Mouse (Mus musculus): ENCODE results near the gene Shisa4. TPM values are rescaled to one million over a fixed set of nuclear protein-coding genes. Genes with fewer than 3 reads are reported as not detected.

Shisa4 gene
- total and polyA plus RNA-seq, 2 experiments from 2014 or later, result 160 to 165 TPM

- H3K27me3 ChIP-seq (ENCODE audit: insufficient read depth, low read length), result no peaks in the 10 kb centered on the region
- H3K27ac ChIP-seq, result no peak overlapping the region
- no peak overlapping the region for H3K4me3 ChIP-seq (ENCODE audit: low read length)
- DNase-seq (ENCODE audit: low spot score) (no peak), ATAC-seq (no peak)
- peak overlapping the region; percentile 92; the same call in 1 of the 2 replicates for H3K4me2 ChIP-seq (ENCODE audit: low read depth, low read length)
- H3K36me3 ChIP-seq (ENCODE audit: insufficient read depth, low read length), result no peaks in the 10 kb centered on the region
- peaks cover 10% of the 10 kb centered on the region for H3K4me1 ChIP-seq (ENCODE audit: insufficient read depth, low read length)
- H3K9ac ChIP-seq (replicated peaks; ENCODE audit: low read length), result no peak overlapping the region; the same call in 1 of the 2 replicates
- 74% methylated on average over 8 of the region's 8 CpGs for WGBS
- H3K9me3 ChIP-seq (ENCODE audit: low read length), result no peaks in the 10 kb centered on the region
- no peak for TF ChIP-seq CTCF (IDR thresholded peaks at IDR 0.05; ENCODE audit: low read depth)
Observed at GRCm38 (mm10) chr1:135367595-135367994, 7.4 kb downstream of the Shisa4 start.

- Histone ChIP-seq H3K9ac (replicated peaks; ENCODE audit: low read length) (no peak overlapping the region), H3K9me3 (ENCODE audit: low read length) (no peaks in the 10 kb centered on the region), H3K4me1 (ENCODE audit: insufficient read depth, low read length) (peaks cover 5% of the 10 kb centered on the region), H3K27ac (no peak overlapping the region), H3K36me3 (ENCODE audit: insufficient read depth, low read length) (no peaks in the 10 kb centered on the region), H3K27me3 (ENCODE audit: insufficient read depth, low read length) (no peaks in the 10 kb centered on the region), H3K4me2 (ENCODE audit: low read depth, low read length) (no peak overlapping the region), H3K4me3 (ENCODE audit: low read length) (no peak overlapping the region)
- ATAC-seq (no peak), DNase-seq (ENCODE audit: low spot score) (no peak)
- 81% methylated on average over 7 of the region's 7 CpGs for WGBS
- TF ChIP-seq CTCF (IDR thresholded peaks at IDR 0.05; ENCODE audit: low read depth), result no peak
Observed at GRCm38 (mm10) chr1:135367005-135367404, 8.0 kb downstream of the Shisa4 start.

- Histone ChIP-seq H3K27me3 (ENCODE audit: insufficient read depth, low read length) (no peaks in the 10 kb centered on the region), H3K9me3 (ENCODE audit: low read length) (no peaks in the 10 kb centered on the region), H3K4me2 (ENCODE audit: low read depth, low read length) (no peak overlapping the region), H3K9ac (replicated peaks; ENCODE audit: low read length) (no peak overlapping the region), H3K4me3 (ENCODE audit: low read length) (no peak overlapping the region), H3K36me3 (ENCODE audit: insufficient read depth, low read length) (no peaks in the 10 kb centered on the region), H3K4me1 (ENCODE audit: insufficient read depth, low read length) (peaks cover 5% of the 10 kb centered on the region; the same call in 1 of the 2 replicates), H3K27ac (no peak overlapping the region)
- ATAC-seq (no peak), DNase-seq (ENCODE audit: low spot score) (no peak)
- no peak for TF ChIP-seq CTCF (IDR thresholded peaks at IDR 0.05; ENCODE audit: low read depth)
Observed at GRCm38 (mm10) chr1:135366380-135366779, 8.7 kb downstream of the Shisa4 start.

GRCm38 (mm10) chr1:135363446-135363845 lies 11.6 kb downstream of the Shisa4 start:
- Histone ChIP-seq H3K4me1 (ENCODE audit: insufficient read depth, low read length) (no peaks in the 10 kb centered on the region), H3K9ac (replicated peaks; ENCODE audit: low read length) (no peak overlapping the region), H3K27ac (no peak overlapping the region), H3K4me3 (ENCODE audit: low read length) (no peak overlapping the region), H3K27me3 (ENCODE audit: insufficient read depth, low read length) (no peaks in the 10 kb centered on the region), H3K36me3 (ENCODE audit: insufficient read depth, low read length) (no peaks in the 10 kb centered on the region), H3K4me2 (ENCODE audit: low read depth, low read length) (no peak overlapping the region), H3K9me3 (ENCODE audit: low read length) (no peaks in the 10 kb centered on the region)
- no peak for TF ChIP-seq CTCF (IDR thresholded peaks at IDR 0.05; ENCODE audit: low read depth)
- ATAC-seq (no peak), DNase-seq (ENCODE audit: low spot score) (no peak)
- 85% methylated on average over 8 of the region's 8 CpGs for WGBS

GRCm38 (mm10) chr1:135362115-135362514 lies 12.9 kb downstream of the Shisa4 start:
- Histone ChIP-seq H3K4me2 (ENCODE audit: low read depth, low read length) (no peak overlapping the region), H3K4me1 (ENCODE audit: insufficient read depth, low read length) (no peaks in the 10 kb centered on the region), H3K36me3 (ENCODE audit: insufficient read depth, low read length) (no peaks in the 10 kb centered on the region), H3K9ac (replicated peaks; ENCODE audit: low read length) (no peak overlapping the region), H3K4me3 (ENCODE audit: low read length) (no peak overlapping the region), H3K27me3 (ENCODE audit: insufficient read depth, low read length) (no peaks in the 10 kb centered on the region), H3K9me3 (ENCODE audit: low read length) (no peaks in the 10 kb centered on the region), H3K27ac (no peak overlapping the region)
- no peak for DNase-seq (ENCODE audit: low spot score)
- 0 out of 2 replicates have a peak, but pooled peaks have one; percentile 14 for TF ChIP-seq CTCF (IDR thresholded peaks at IDR 0.05; ENCODE audit: low read depth)
- no peak for ATAC-seq

- no peak for DNase-seq (ENCODE audit: low spot score)
- Histone ChIP-seq H3K4me3 (ENCODE audit: low read length) (no peak overlapping the region), H3K36me3 (ENCODE audit: insufficient read depth, low read length) (no peaks in the 10 kb centered on the region), H3K27me3 (ENCODE audit: insufficient read depth, low read length) (no peaks in the 10 kb centered on the region), H3K4me2 (ENCODE audit: low read depth, low read length) (no peak overlapping the region), H3K9me3 (ENCODE audit: low read length) (no peaks in the 10 kb centered on the region), H3K9ac (replicated peaks; ENCODE audit: low read length) (no peak overlapping the region), H3K4me1 (ENCODE audit: insufficient read depth, low read length) (no peaks in the 10 kb centered on the region), H3K27ac (no peak overlapping the region)
- no peak for TF ChIP-seq CTCF (IDR thresholded peaks at IDR 0.05; ENCODE audit: low read depth)
- WGBS, result 57% methylated on average over 4 of the region's 4 CpGs
- no peak for ATAC-seq
Observed at GRCm38 (mm10) chr1:135361491-135361890, 13.5 kb downstream of the Shisa4 start.

GRCm38 (mm10) chr1:135359071-135359470 lies 16.0 kb downstream of the Shisa4 start:
- no peaks in the 10 kb centered on the region for H3K36me3 ChIP-seq (ENCODE audit: insufficient read depth, low read length)
- 15% methylated on average over 2 of the region's 2 CpGs for WGBS
- ATAC-seq (no peak), DNase-seq (ENCODE audit: low spot score) (no peak)
- TF ChIP-seq CTCF (IDR thresholded peaks at IDR 0.05; ENCODE audit: low read depth), result no peak
- no peaks in the 10 kb centered on the region for H3K27me3 ChIP-seq (ENCODE audit: insufficient read depth, low read length)
- H3K4me2 ChIP-seq (ENCODE audit: low read depth, low read length), result no peak overlapping the region
- no peak overlapping the region for H3K9ac ChIP-seq (replicated peaks; ENCODE audit: low read length)
- no peak overlapping the region for H3K4me3 ChIP-seq (ENCODE audit: low read length)
- H3K4me1 ChIP-seq (ENCODE audit: insufficient read depth, low read length), result no peaks in the 10 kb centered on the region
- H3K27ac ChIP-seq, result no peak overlapping the region
- H3K9me3 ChIP-seq (ENCODE audit: low read length), result no peaks in the 10 kb centered on the region

All from hindbrain, postnatal 0 days (tissue).